Mouse (Mus musculus) heart, embryonic 11.5 days (tissue): Measurements from ENCODE around the gene 1700020N01Rik. TPM values are rescaled to one million over a fixed set of nuclear protein-coding genes. Genes with fewer than 3 reads are reported as not detected.
A peak's percentile ranks its signal among the peaks of the same experiment; 100 is the strongest.

ENCODE experiments used
- ATAC-seq: fragments of 200-750 bp; cut with Nextera tagmentation; replicated peaks from 2 replicates; pipeline ENCODE4 v1.8.0; 2017; ENCODE audit warnings: moderate library complexity; ENCODE audit not compliant: insufficient number of reproducible peaks, low FRiP score, low TSS enrichment
- H3K27ac ChIP-seq: fragments of 300-500 bp; sonication (generic); 2 replicates; pipeline ENCODE4 v1.5.1; 2014; ENCODE audit warnings: mild to moderate bottlenecking, low read depth, low read length
- H3K27me3 ChIP-seq: fragments of 300-500 bp; sonication (generic); 2 replicates; pipeline ENCODE4 v1.6.1; 2014; ENCODE audit warnings: mild to moderate bottlenecking, low read length, mixed read lengths; ENCODE audit not compliant: control insufficient read depth, insufficient read depth
- H3K36me3 ChIP-seq: fragments of 300-500 bp; sonication (generic); 2 replicates; pipeline ENCODE4 v1.6.1; 2014; ENCODE audit warnings: mild to moderate bottlenecking, low read length, moderate library complexity, mixed read lengths; ENCODE audit not compliant: control insufficient read depth, insufficient read depth
- H3K4me1 ChIP-seq: fragments of 300-500 bp; sonication (generic); 2 replicates; pipeline ENCODE4 v1.6.1; 2014; ENCODE audit warnings: low read length; ENCODE audit not compliant: control insufficient read depth, insufficient read depth
- H3K4me2 ChIP-seq: fragments of 300-500 bp; sonication (generic); 2 replicates; pipeline ENCODE4 v1.6.1; 2014; ENCODE audit warnings: mild to moderate bottlenecking, moderate library complexity
- H3K4me3 ChIP-seq: fragments of 300-500 bp; sonication (generic); 2 replicates; pipeline ENCODE4 v1.5.1; 2014; ENCODE audit warnings: low read depth, low read length
- H3K9ac ChIP-seq: fragments of 300-500 bp; sonication (generic); 2 replicates; pipeline ENCODE4 v1.6.1; 2014; ENCODE audit warnings: mild to moderate bottlenecking, low read depth, low read length, moderate library complexity
- H3K9me3 ChIP-seq: fragments of 300-500 bp; sonication (generic); replicated peaks from 2 replicates; pipeline ENCODE4 v1.6.1; 2016; ENCODE audit warnings: low read length; ENCODE audit not compliant: control insufficient read depth
- WGBS: fragments of 180-500 bp; shearing (Covaris S2); extraction: QIAGEN DNeasy Blood & Tissue Kit; methylation state at CpG from one replicate; pipeline ENCODE4 v1.1.7; 2014; ENCODE audit not compliant: insufficient replicate concordance; 5-methylcytosine and 5-hydroxymethylcytosine counted together
- polyA plus RNA-seq: library from polyadenylated mRNA; unstranded; fragments of >200 nt; fragmentation: Nextera tagmentation; extraction: Ambion mirVana; gene quantifications from 2 replicates; pipeline ENCODE4 v1.2.1, GENCODE M21; 2014

The 1700020N01Rik gene
- polyA plus RNA-seq, result 0.28 and 0.30 TPM in 2 replicates

GRCm38 (mm10) chr10:21592896-21593380, at the start of gene 1700020N01Rik:
1700020N01Rik (plus strand) TSS chr10:21593145.
- 93% methylated on average over 22 of the region's 22 CpGs for WGBS
- no peak for ATAC-seq

GRCm38 (mm10) chr10:21543576-21544278, 49.2 kb upstream of the 1700020N01Rik start:
- 68% methylated on average over 3 of the region's 3 CpGs for WGBS
- no peaks in the 10 kb centered on the region for H3K36me3 ChIP-seq
- no peak for ATAC-seq
- H3K9me3 ChIP-seq, result no peaks in the 10 kb centered on the region
- H3K4me3 ChIP-seq, result no peak overlapping the region
- H3K4me1 ChIP-seq, result no peaks in the 10 kb centered on the region; the same call in 1 of the 2 replicates
- no peak overlapping the region for H3K27ac ChIP-seq
- H3K4me2 ChIP-seq, result no peak overlapping the region
- H3K9ac ChIP-seq, result no peak overlapping the region
- no peaks in the 10 kb centered on the region for H3K27me3 ChIP-seq

More at GRCm38 (mm10) chr10:21592896-21593380, at the start of gene 1700020N01Rik:
- Histone ChIP-seq H3K4me3 (no peak within 1 kb of the TSS), H3K9me3 (no peaks in the 10 kb centered on the region), H3K9ac (no peak within 1 kb of the TSS), H3K27ac (no peak within 1 kb of the TSS), H3K27me3 (no peaks in the 10 kb centered on the region), H3K4me1 (no peaks in the 10 kb centered on the region), H3K36me3 (no peaks in the 10 kb centered on the region), H3K4me2 (no peak within 1 kb of the TSS)

- no peak for ATAC-seq
- Histone ChIP-seq H3K9me3 (no peaks in the 10 kb centered on the region), H3K4me1 (no peaks in the 10 kb centered on the region; the same call in 1 of the 2 replicates), H3K4me3 (no peak overlapping the region), H3K4me2 (no peak overlapping the region), H3K27ac (no peak overlapping the region), H3K36me3 (no peaks in the 10 kb centered on the region), H3K9ac (no peak overlapping the region), H3K27me3 (no peaks in the 10 kb centered on the region)
- WGBS, result 70% methylated on average over 4 of the region's 4 CpGs
Observed at GRCm38 (mm10) chr10:21544721-21545120, 48.2 kb upstream of the 1700020N01Rik start.

- peaks cover 3% of the 10 kb centered on the region; the same call in 1 of the 2 replicates for H3K4me1 ChIP-seq
- ATAC-seq, result no peak
- H3K9me3 ChIP-seq, result no peaks in the 10 kb centered on the region
- no peaks in the 10 kb centered on the region for H3K27me3 ChIP-seq
- no peak overlapping the region; the same call in 1 of the 2 replicates for H3K9ac ChIP-seq
- H3K27ac ChIP-seq, result peak overlapping the region; percentile 59; the same call in 1 of the 2 replicates
- no peak overlapping the region for H3K4me2 ChIP-seq
- no peaks in the 10 kb centered on the region for H3K36me3 ChIP-seq
- H3K4me3 ChIP-seq, result no peak overlapping the region
- WGBS, result 32% methylated on average over 6 of the region's 6 CpGs
Observed at GRCm38 (mm10) chr10:21545446-21545845, 47.5 kb upstream of the 1700020N01Rik start.

GRCm38 (mm10) chr10:21548871-21549505, 44.0 kb upstream of the 1700020N01Rik start:
- no peaks in the 10 kb centered on the region for H3K9me3 ChIP-seq
- H3K4me1 ChIP-seq, result peaks cover 7% of the 10 kb centered on the region; the same call in 1 of the 2 replicates
- no peak overlapping the region for H3K4me2 ChIP-seq
- ATAC-seq, result no peak
- no peak overlapping the region for H3K4me3 ChIP-seq
- no peak overlapping the region for H3K27ac ChIP-seq
- H3K36me3 ChIP-seq, result no peaks in the 10 kb centered on the region
- no peak overlapping the region for H3K9ac ChIP-seq
- WGBS, result 64% methylated on average over 9 of the region's 9 CpGs
- no peaks in the 10 kb centered on the region for H3K27me3 ChIP-seq

GRCm38 (mm10) chr10:21552967-21553682, 39.8 kb upstream of the 1700020N01Rik start:
- H3K27me3 ChIP-seq, result no peaks in the 10 kb centered on the region
- ATAC-seq, result no peak
- WGBS, result 88% methylated on average over 8 of the region's 8 CpGs

GRCm38 (mm10) chr10:21553683-21554035, 39.3 kb upstream of the 1700020N01Rik start:
- 75% methylated on average over 4 of the region's 4 CpGs for WGBS
- H3K27me3 ChIP-seq, result no peaks in the 10 kb centered on the region
- no peak overlapping the region for H3K27ac ChIP-seq

More at GRCm38 (mm10) chr10:21552967-21553682, 39.8 kb upstream of the 1700020N01Rik start:
- Histone ChIP-seq H3K9ac (no peak overlapping the region), H3K27ac (no peak overlapping the region), H3K4me2 (no peak overlapping the region), H3K4me3 (no peak overlapping the region), H3K36me3 (no peaks in the 10 kb centered on the region), H3K9me3 (no peaks in the 10 kb centered on the region), H3K4me1 (peaks cover 7% of the 10 kb centered on the region; the same call in 1 of the 2 replicates)

GRCm38 (mm10) chr10:21554896-21555580, 37.9 kb upstream of the 1700020N01Rik start:
- H3K9ac ChIP-seq, result no peak overlapping the region
- no peak for ATAC-seq
- H3K4me3 ChIP-seq, result no peak overlapping the region
- H3K36me3 ChIP-seq, result no peaks in the 10 kb centered on the region
- H3K4me1 ChIP-seq, result peaks cover 4% of the 10 kb centered on the region; the same call in 1 of the 2 replicates
- no peaks in the 10 kb centered on the region for H3K27me3 ChIP-seq
- H3K4me2 ChIP-seq, result no peak overlapping the region
- H3K27ac ChIP-seq, result no peak overlapping the region
- H3K9me3 ChIP-seq, result no peaks in the 10 kb centered on the region
- WGBS, result 75% methylated on average over 11 of the region's 11 CpGs

More at GRCm38 (mm10) chr10:21553683-21554035, 39.3 kb upstream of the 1700020N01Rik start:
- no peak overlapping the region for H3K4me3 ChIP-seq
- H3K36me3 ChIP-seq, result no peaks in the 10 kb centered on the region
- H3K9me3 ChIP-seq, result no peaks in the 10 kb centered on the region
- no peak overlapping the region for H3K9ac ChIP-seq
- H3K4me2 ChIP-seq, result no peak overlapping the region
- H3K4me1 ChIP-seq, result peaks cover 7% of the 10 kb centered on the region; the same call in 1 of the 2 replicates
- ATAC-seq, result no peak
